Mouse (Mus musculus): ENCODE data around the gene Ptprn2. TPM values are rescaled to one million over a fixed set of nuclear protein-coding genes. Genes with fewer than 3 reads are reported as not detected.
A peak's percentile ranks its signal among the peaks of the same experiment; 100 is the strongest.

The Ptprn2 gene
- polyA plus RNA-seq, 1 experiment from 2014 or later = 0.16 TPM

DNA sequence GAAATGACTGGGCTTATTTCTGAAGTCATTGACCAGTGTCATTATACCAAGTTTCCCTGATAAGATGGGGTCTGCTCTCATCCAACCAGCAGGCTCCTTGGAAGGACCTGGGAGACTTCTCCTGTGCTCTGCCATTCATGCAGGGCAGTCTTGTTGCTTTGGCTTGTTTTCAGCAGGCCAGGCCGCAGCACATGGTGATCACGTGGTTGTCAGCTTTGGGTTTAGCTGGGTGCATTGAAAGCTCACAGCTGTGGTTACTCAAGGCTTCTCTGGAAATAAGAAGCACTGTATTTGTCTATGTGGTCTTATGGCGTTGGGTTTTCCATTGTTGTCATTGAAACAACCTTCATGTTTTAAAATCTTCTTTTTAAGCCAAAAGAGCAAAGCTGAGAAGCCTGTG is 678.3 kb downstream of the Ptprn2 start:
- Histone ChIP-seq H3K27ac (no peak overlapping the region), H3K9me3 (no peaks in the 10 kb centered on the region), H3K4me3 (no peak overlapping the region), H3K27me3 (ENCODE audit: insufficient read depth, poor library complexity, severe bottlenecking) (peaks cover 61% of the 10 kb centered on the region), H3K4me1 (peaks cover 16% of the 10 kb centered on the region), H3K36me3 (no peaks in the 10 kb centered on the region)
- WGBS = 56% methylated on average over 3 of the region's 3 CpGs
- no peak for DNase-seq (ENCODE audit: low spot score)

DNA sequence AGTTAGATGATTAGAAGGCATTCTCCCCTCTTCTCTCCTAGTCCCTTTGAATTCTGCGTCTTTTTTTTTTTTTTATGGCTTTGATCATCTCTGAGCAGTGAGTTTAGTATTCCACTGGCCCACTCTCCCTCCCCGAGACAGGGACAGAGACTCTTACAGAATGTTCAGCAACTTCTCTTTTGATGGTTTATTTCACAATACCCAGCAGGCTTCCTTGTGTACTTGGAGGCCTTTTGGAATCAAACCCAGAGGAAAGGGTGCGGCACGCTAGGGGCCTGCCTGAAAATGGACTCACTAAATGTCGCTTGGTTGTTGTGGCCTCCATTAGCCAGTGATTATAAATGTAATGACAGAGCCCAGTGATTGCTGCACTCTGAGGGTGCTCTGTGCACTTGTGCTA is 680.7 kb downstream of the Ptprn2 start:
- Histone ChIP-seq H3K9me3 (no peaks in the 10 kb centered on the region), H3K36me3 (no peaks in the 10 kb centered on the region), H3K27ac (no peak overlapping the region), H3K4me3 (no peak overlapping the region), H3K4me1 (no peaks in the 10 kb centered on the region), H3K27me3 (ENCODE audit: insufficient read depth, poor library complexity, severe bottlenecking) (peaks cover 50% of the 10 kb centered on the region)
- DNase-seq (ENCODE audit: low spot score) = no peak
- WGBS = 91% methylated on average over 5 of the region's 5 CpGs

DNA sequence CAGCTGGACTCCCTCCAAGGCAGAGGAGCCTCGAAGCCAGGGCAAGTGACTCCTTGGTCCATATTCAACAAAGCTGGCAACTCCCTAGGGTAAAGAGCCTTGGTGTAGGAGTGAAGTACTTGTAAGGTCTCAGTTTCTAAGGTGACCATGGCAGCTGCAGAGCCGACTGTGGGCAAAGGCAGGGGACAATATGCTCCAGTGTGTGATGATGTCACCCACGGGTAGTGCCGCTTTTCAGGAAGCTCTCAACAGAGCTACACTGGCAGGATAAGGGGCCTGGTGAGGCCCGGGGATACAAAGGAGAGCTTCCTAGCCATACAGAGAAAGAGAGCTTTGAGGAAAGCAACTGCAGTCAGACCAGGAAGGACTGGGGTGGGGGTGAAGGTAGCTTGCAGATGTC is 684.1 kb downstream of the Ptprn2 start:
- H3K36me3 ChIP-seq = no peaks in the 10 kb centered on the region
- H3K9me3 ChIP-seq = no peaks in the 10 kb centered on the region
- H3K4me3 ChIP-seq = no peak overlapping the region
- DNase-seq (ENCODE audit: low spot score) = no peak
- H3K27me3 ChIP-seq (ENCODE audit: insufficient read depth, poor library complexity, severe bottlenecking) = peaks cover 37% of the 10 kb centered on the region
- H3K4me1 ChIP-seq = peaks cover 23% of the 10 kb centered on the region
- H3K27ac ChIP-seq = no peak overlapping the region
- WGBS = 55% methylated on average over 5 of the region's 5 CpGs

DNA sequence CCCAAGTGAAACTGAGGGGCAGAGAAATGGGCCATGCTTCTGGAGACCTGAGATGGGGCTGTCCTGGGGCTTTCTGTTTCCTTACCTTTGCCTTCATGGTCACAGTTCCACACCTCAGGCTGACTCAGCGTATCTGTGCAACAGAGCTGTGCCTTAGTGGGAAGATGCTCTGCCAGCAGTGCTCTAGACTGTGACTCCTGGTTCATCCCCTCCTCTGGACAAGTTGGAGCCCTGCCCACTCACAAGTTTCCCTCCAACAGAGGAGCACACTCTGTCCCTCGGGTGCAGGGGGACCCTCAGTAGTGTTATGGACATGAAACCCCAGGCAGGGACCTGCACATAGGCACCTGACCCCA is 687.0 kb downstream of the Ptprn2 start:
- peaks cover 37% of the 10 kb centered on the region for H3K27me3 ChIP-seq (ENCODE audit: insufficient read depth, poor library complexity, severe bottlenecking)
- 67% methylated on average over 2 of the region's 2 CpGs for WGBS
- peak overlapping the region; percentile 2; the same call in 1 of the 2 replicates for H3K27ac ChIP-seq
- H3K4me1 ChIP-seq = peaks cover 26% of the 10 kb centered on the region
- no peaks in the 10 kb centered on the region for H3K9me3 ChIP-seq
- no peak for DNase-seq (ENCODE audit: low spot score)
- no peak overlapping the region for H3K4me3 ChIP-seq
- no peaks in the 10 kb centered on the region for H3K36me3 ChIP-seq

DNA sequence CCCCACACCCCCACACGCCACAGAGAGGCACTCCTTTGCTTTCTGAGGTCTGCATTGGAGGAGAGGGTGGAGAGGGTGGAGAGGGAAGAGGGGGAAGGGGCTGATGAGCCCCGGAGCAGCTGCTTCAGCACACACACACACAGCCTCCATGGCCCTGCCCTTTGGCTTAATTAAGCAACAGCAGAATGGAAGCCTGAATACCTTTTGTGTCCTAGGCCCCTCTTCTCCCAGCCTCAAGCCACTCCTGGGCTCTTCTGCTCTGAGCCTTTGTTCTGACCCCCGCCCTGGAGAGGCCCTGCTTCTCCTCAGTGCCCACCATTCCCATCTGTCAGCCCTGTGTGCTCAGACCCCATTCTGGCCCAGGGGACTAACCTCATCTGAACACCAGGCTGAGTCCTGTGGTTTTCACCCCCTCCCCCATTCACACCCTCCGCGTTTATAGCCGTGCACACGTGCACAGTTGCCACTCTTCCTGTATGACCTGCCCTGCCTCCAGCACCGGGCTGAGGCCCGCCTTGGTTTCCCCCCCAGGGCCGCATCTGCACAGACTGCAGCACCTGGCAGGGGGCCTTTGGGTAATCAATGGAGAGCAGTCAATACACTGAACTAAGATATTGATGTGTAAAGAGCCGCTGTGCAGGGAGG is 687.5 kb downstream of the Ptprn2 start:
- no peak for DNase-seq (ENCODE audit: low spot score)

DNA sequence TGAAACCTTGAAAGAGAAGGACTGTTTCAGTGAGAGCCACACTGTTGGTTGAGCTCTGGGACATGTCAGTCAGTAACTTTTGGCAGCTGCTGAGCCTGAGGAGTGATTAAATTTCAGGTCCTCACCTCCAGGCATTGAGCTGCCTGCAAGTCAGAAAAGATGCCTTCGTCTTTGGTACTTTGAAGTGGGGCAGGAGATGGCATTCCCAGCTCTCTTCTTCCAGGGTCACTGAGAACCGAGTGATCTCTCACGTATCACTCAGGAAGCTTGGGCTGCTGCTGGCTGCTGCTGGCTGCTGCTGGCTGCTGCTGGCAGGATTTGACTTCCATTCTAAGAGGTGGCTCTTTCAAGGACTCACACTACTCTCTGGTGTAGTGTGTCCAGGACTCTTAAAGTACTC is 688.7 kb downstream of the Ptprn2 start:
- no peaks in the 10 kb centered on the region for H3K36me3 ChIP-seq
- no peak for DNase-seq (ENCODE audit: low spot score)
- H3K27ac ChIP-seq = no peak overlapping the region
- 4% methylated on average over 3 of the region's 3 CpGs for WGBS
- peaks cover 28% of the 10 kb centered on the region for H3K4me1 ChIP-seq
- no peaks in the 10 kb centered on the region for H3K9me3 ChIP-seq
- no peak overlapping the region for H3K4me3 ChIP-seq
- peaks cover 28% of the 10 kb centered on the region for H3K27me3 ChIP-seq (ENCODE audit: insufficient read depth, poor library complexity, severe bottlenecking)

More for the DNA sequence above, 687.5 kb downstream of the Ptprn2 start:
- peak overlapping the region; percentile 2; the same call in 1 of the 2 replicates for H3K27ac ChIP-seq
- no peak overlapping the region for H3K4me3 ChIP-seq
- H3K9me3 ChIP-seq = no peaks in the 10 kb centered on the region
- 41% methylated on average over 11 of the region's 11 CpGs for WGBS
- no peaks in the 10 kb centered on the region for H3K36me3 ChIP-seq
- peaks cover 26% of the 10 kb centered on the region for H3K4me1 ChIP-seq
- peaks cover 32% of the 10 kb centered on the region for H3K27me3 ChIP-seq (ENCODE audit: insufficient read depth, poor library complexity, severe bottlenecking)

DNA sequence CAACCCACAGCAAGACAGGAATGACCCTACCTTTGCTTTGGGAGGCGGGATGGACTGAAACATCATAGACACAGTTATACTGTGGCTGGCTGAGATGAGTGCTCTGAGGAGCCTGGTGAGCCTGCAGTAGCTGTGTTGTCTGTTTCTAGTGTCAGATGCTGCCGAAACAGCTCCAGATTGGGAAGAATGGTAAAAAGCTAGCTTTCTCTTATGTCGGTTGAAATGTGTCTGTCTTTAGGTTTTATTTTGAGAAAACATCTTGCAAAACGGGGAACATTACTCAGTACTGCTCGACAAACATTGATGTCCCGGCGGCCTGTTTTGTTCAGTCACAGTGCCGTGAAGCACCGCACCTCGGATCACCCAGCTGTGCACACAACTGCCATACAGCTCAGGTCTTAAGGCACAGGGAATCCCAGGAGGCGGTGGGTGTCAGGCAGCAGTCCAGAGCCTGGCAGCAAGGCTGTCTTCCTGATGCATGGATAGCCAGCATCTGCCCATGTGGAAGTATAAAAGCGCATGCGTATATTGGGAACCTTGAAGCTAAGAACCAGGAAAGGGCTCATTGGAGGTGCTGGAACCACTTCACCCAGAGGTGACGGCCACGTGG is 689.7 kb downstream of the Ptprn2 start:
- H3K9me3 ChIP-seq = no peaks in the 10 kb centered on the region
- H3K27ac ChIP-seq = no peak overlapping the region
- H3K27me3 ChIP-seq (ENCODE audit: insufficient read depth, poor library complexity, severe bottlenecking) = peaks cover 18% of the 10 kb centered on the region
- peaks cover 30% of the 10 kb centered on the region for H3K4me1 ChIP-seq
- H3K4me3 ChIP-seq = no peak overlapping the region
- no peak for DNase-seq (ENCODE audit: low spot score)
- 86% methylated on average over 15 of the region's 15 CpGs for WGBS
- H3K36me3 ChIP-seq = no peaks in the 10 kb centered on the region

DNA sequence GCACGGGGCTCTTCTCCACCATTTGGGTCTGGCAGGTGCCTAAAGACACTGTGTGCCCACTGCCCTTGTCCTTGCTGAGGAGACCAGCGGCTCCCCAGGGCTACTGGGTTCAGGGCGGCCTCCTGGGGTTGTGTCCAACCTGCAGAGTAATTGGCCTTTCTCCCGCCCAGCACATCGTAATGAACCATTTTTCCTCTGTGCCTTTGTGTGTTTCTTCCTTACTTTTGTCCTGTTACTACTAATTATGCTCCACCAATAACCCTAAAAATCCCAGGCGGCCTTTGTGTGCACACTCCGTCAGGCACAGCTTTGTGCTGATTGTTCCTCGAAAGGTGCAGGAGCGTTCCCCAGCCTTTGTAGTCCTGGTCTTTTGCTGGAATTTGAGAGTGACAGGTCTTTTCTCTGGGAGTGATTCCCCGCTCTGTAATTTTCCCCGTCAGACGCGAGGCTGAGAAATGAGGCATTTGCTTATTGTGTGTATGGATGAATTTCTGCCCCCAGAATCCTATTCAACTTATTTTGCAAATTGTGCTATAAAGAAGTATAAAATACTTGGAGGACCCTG is 690.8 kb downstream of the Ptprn2 start:
- H3K27ac ChIP-seq = no peak overlapping the region
- DNase-seq (ENCODE audit: low spot score) = no peak
- WGBS = 76% methylated on average over 13 of the region's 13 CpGs
- H3K9me3 ChIP-seq = no peaks in the 10 kb centered on the region
- H3K4me3 ChIP-seq = no peak overlapping the region
- H3K36me3 ChIP-seq = no peaks in the 10 kb centered on the region
- H3K4me1 ChIP-seq = peaks cover 30% of the 10 kb centered on the region
- H3K27me3 ChIP-seq (ENCODE audit: insufficient read depth, poor library complexity, severe bottlenecking) = peaks cover 17% of the 10 kb centered on the region

DNA sequence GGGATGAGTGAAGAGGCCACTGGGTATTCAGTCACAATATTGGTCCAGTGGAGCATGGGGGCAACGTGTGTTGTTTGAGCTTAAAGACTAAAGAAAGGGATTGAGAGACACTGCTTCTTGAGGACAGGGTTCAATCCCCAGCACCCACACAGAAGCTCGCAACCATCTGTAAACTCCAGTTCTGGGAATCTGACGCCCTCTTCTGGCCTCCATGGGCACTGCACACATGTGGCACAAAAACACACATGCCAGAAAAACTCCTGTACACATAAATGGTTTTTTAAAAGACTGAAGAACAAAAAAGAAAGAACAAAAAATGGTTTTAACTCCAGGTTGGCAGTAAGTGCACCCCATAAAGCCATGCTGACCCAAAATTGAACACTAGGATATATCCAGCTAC is 701.6 kb downstream of the Ptprn2 start:
- WGBS = 78% methylated on average over 3 of the region's 3 CpGs
- no peaks in the 10 kb centered on the region for H3K36me3 ChIP-seq
- 0 out of 2 replicates have a peak, but pooled peaks cover 4% of the 10 kb centered on the region for H3K4me1 ChIP-seq
- no peak overlapping the region for H3K4me3 ChIP-seq
- DNase-seq (ENCODE audit: low spot score) = no peak
- H3K27me3 ChIP-seq (ENCODE audit: insufficient read depth, poor library complexity, severe bottlenecking) = peaks cover 10% of the 10 kb centered on the region; the same call in 1 of the 2 replicates
- no peaks in the 10 kb centered on the region for H3K9me3 ChIP-seq
- no peak overlapping the region for H3K27ac ChIP-seq

DNA sequence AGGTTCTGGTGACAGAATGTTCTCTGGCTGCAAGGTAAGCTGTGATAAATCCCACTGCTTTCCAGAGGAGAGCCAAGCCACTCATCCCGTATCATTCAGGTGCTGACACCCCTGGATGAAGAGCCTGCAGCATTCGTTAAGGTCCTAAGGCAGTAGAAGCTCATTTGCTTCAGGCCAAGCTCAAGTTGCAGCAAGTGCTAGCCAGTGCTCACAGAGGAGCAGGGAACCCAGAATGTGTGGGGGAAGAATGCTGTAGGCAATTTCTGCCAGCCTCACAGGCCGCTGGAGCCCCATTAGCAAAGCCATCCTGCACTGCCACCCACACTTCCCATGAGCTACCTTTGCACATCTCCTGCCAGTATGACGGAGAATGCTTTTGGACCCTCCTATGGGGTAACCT is 706.5 kb downstream of the Ptprn2 start:
- Histone ChIP-seq H3K27ac (no peak overlapping the region), H3K4me3 (no peak overlapping the region), H3K27me3 (ENCODE audit: insufficient read depth, poor library complexity, severe bottlenecking) (peaks cover 8% of the 10 kb centered on the region; the same call in 1 of the 2 replicates), H3K9me3 (no peaks in the 10 kb centered on the region), H3K36me3 (no peaks in the 10 kb centered on the region), H3K4me1 (peaks cover 9% of the 10 kb centered on the region; the same call in 1 of the 2 replicates)
- no peak for DNase-seq (ENCODE audit: low spot score)
- 55% methylated on average over 4 of the region's 4 CpGs for whole genome bisulfite sequencing

DNA sequence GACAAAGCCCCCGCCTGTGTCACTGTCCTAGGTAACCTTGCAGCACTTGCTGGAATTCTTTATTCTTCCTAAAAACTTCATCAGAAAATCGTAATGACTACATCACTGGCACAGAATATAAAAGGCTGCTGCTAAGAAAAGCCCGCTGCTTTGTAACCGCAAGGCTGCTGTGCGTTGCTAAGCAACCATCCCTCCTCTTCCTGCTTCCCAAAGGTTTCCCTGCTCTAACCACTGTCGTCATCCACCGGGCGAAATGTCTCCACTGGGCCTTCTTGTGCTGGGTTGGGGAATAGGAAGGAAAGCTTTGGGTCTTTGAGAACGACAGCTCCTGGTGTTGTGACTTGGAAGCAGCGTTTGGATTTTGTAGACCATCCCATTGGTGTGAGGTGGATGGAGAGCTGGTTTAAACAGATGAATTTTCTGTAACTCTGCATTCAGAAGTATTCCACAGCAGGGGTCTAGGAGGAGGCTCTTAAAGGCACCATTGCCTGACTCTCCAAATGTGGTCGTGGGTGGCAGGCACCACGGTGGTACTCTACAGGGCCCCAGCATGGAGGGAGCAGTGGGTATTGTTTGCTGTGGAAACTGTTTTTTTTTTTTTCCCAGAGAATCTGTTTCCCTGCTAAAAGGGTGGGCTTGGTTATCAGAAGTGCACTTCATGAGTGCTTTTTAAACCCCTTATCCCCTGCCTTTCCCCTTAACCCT is 711.4 kb downstream of the Ptprn2 start:
- DNase-seq (ENCODE audit: low spot score) = no peak
- Histone ChIP-seq H3K27me3 (ENCODE audit: insufficient read depth, poor library complexity, severe bottlenecking) (peaks cover 8% of the 10 kb centered on the region; the same call in 1 of the 2 replicates), H3K4me1 (peaks cover 18% of the 10 kb centered on the region), H3K27ac (no peak overlapping the region), H3K4me3 (no peak overlapping the region), H3K9me3 (no peaks in the 10 kb centered on the region), H3K36me3 (no peaks in the 10 kb centered on the region)
- WGBS = 17% methylated on average over 12 of the region's 12 CpGs

DNA sequence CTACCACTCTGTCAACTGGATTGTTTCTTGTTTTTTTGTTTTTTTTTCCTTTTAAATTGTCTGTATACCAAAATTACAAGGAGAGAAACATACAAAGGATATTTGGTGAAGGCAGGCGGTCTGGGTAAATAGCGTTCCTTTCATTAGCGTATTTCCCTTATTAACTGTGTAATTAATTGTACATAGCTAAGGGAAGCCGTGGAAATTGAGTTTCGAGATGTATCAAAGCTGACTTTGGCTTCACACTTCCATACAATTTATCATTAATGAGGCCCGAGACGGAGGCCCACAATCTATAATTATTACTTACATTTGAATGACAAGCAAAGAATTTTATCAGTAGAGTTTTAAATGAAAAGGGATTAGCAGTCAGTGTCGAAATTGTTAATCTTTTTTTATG is 712.6 kb downstream of the Ptprn2 start:
- peaks cover 29% of the 10 kb centered on the region for H3K4me1 ChIP-seq
- H3K27ac ChIP-seq = no peak overlapping the region
- H3K4me3 ChIP-seq = no peak overlapping the region
- DNase-seq (ENCODE audit: low spot score) = no peak
- WGBS = 88% methylated on average over 8 of the region's 8 CpGs
- H3K9me3 ChIP-seq = no peaks in the 10 kb centered on the region
- peaks cover 8% of the 10 kb centered on the region; the same call in 1 of the 2 replicates for H3K27me3 ChIP-seq (ENCODE audit: insufficient read depth, poor library complexity, severe bottlenecking)
- H3K36me3 ChIP-seq = no peaks in the 10 kb centered on the region

DNA sequence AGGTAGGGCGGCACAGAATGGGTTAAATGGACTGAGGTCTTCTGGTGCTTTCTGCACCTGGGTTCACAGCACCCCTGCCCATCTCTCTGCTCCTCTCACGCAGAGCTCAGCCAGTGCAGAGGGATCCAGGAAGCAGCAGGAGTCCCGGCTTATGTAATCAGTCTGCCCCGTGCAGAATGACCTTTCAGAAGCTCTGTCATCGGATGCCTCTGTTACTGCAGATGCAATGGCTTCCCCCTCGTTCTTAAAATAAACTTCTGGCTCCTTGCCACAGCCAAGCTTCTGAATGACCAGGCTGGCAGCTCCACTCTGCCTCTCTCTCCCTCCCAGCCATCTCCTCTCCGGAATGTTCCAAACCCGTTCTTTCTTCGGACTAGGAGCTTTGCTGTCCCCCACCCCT is 714.6 kb downstream of the Ptprn2 start:
- WGBS = 11% methylated on average over 9 of the region's 9 CpGs
- Histone ChIP-seq H3K27ac (peak overlapping the region; percentile 82), H3K27me3 (ENCODE audit: insufficient read depth, poor library complexity, severe bottlenecking) (peaks cover 13% of the 10 kb centered on the region; the same call in 1 of the 2 replicates), H3K36me3 (no peaks in the 10 kb centered on the region), H3K9me3 (no peaks in the 10 kb centered on the region), H3K4me1 (peaks cover 29% of the 10 kb centered on the region), H3K4me3 (peak overlapping the region; percentile 38)
- peak; percentile 90 for DNase-seq (ENCODE audit: low spot score)

All from heart, embryonic 10.5 days (tissue).